Mouse (Mus musculus) bone marrow, adult 2 months (tissue): ENCODE results near the gene Sypl.

Experiments used
- CTCF ChIP-seq: fragments of 200-500 bp; IDR thresholded peaks from 2 replicates; pipeline ENCODE4 v1.5.1; 2011; ENCODE audit warnings: low read length, control low read depth; ENCODE audit not compliant: control insufficient read depth, insufficient read depth
- POLR2A ChIP-seq: fragments of 200-500 bp; IDR thresholded peaks from 2 replicates; pipeline ENCODE4 v1.6.1; 2011; ENCODE audit warnings: low read depth, mild to moderate bottlenecking, control low read depth, low read length, borderline replicate concordance; ENCODE audit not compliant: control insufficient read depth

DNA sequence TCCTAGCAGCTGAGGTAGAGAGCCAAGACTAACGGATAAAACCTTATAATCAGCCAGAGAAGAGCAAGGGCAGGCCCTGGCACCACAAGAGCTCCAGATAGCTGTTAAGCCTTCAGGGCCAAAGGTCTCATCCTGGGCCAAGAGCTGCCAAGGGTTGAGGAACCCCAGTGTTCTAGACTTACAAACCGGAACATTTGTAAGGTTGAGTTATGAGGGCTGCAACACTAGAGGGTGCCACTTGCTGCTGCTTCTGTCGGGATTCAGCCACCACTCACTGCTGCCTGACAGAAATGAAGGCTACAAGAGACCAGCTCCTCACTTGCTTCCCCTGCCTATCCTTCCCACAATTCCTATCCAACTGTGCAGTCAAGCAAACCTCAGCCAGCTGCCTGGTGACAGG lies 1.3 kb upstream of the Sypl start:
- TF ChIP-seq CTCF (peak; percentile 84), POLR2A (no peak)
